Mouse (Mus musculus) mouse embryonic stem cell (cell line): ENCODE results near the gene Rps6kb1.
"Not testable (repeated sequence)": the region's sequence is repeated elsewhere in the genome, so short reads cannot be mapped to it uniquely, and the experiment has no call there.

ENCODE experiments used
- in situ Hi-C, 2 experiments: fragments of 300-500 bp; cut with MboI; formaldehyde crosslinking; loops; 1 replicate in 1 of 2; 3 replicates in 1 of 2; pipeline ENCODE4 v1.14.3; 2019 to 2020; ENCODE audit warnings: low sequenced_read_pairs in 2 of 2, low pct_unique_long_range_greater_than_20kb in 1 of 2, mixed read lengths in 1 of 2; ENCODE audit not compliant: unreplicated experiment in 1 of 2

Gene Rps6kb1

GRCm38 (mm10) chr11:86558258-86558657, 13.7 kb upstream of the Rps6kb1 start:
- in situ Hi-C loops, result no loop called here

GRCm38 (mm10) chr11:86553525-86553924, 8.9 kb upstream of the Rps6kb1 start:
- in situ Hi-C loops, result no loop called here

- in situ Hi-C loops, result no loop called here
These were observed 2.8 kb upstream of the Rps6kb1 start for GRCm38 (mm10) chr11:86547412-86547811.

GRCm38 (mm10) chr11:86545556-86545955, 951 bp upstream of the Rps6kb1 start:
- in situ Hi-C loops, result no loop called here

- in situ Hi-C loops, result no loop called here
These were observed 506 bp downstream of the Rps6kb1 start for GRCm38 (mm10) chr11:86543960-86544638.

GRCm38 (mm10) chr11:86542851-86543250, 1.8 kb downstream of the Rps6kb1 start:
- in situ Hi-C loops, result no loop called here

- in situ Hi-C loops, result no loop called here
These were observed 4.1 kb downstream of the Rps6kb1 start for GRCm38 (mm10) chr11:86540476-86540845.

- in situ Hi-C loops, result no loop called here
These were observed 4.7 kb downstream of the Rps6kb1 start for GRCm38 (mm10) chr11:86539716-86540475.

- in situ Hi-C loops, result no loop called here
These were observed 5.8 kb downstream of the Rps6kb1 start for GRCm38 (mm10) chr11:86538786-86539185.

GRCm38 (mm10) chr11:86534201-86534910, 10.2 kb downstream of the Rps6kb1 start:
- in situ Hi-C loops, result no loop called here

GRCm38 (mm10) chr11:86533302-86533701, 11.3 kb downstream of the Rps6kb1 start:
- in situ Hi-C loops, result not testable (repeated sequence)

- in situ Hi-C loops, result no loop called here
These were observed 11.8 kb downstream of the Rps6kb1 start for GRCm38 (mm10) chr11:86532834-86533233.

GRCm38 (mm10) chr11:86527528-86527927, 17.1 kb downstream of the Rps6kb1 start:
- in situ Hi-C loops, result no loop called here

GRCm38 (mm10) chr11:86519751-86520150, 24.9 kb downstream of the Rps6kb1 start:
- in situ Hi-C loops, result no loop called here

GRCm38 (mm10) chr11:86517229-86517628, 27.4 kb downstream of the Rps6kb1 start:
- in situ Hi-C loops, result no loop called here

- in situ Hi-C loops, result no loop called here
These were observed 28.0 kb downstream of the Rps6kb1 start for GRCm38 (mm10) chr11:86516620-86517019.

GRCm38 (mm10) chr11:86507991-86508390, 36.6 kb downstream of the Rps6kb1 start:
- in situ Hi-C loops, result no loop called here

GRCm38 (mm10) chr11:86507334-86507733, 37.3 kb downstream of the Rps6kb1 start:
- in situ Hi-C loops, result no loop called here

- in situ Hi-C loops, result no loop called here
These were observed 41.5 kb downstream of the Rps6kb1 start for GRCm38 (mm10) chr11:86503121-86503520.
